Mouse (Mus musculus) embryonic facial prominence, embryonic 13.5 days (tissue): ENCODE measurements around the gene Elovl5. TPM values are rescaled to one million over a fixed set of nuclear protein-coding genes. Genes with fewer than 3 reads are reported as not detected.
A peak's percentile ranks its signal among the peaks of the same experiment; 100 is the strongest.

ENCODE experiments used
- ATAC-seq: fragments of 200-750 bp; cut with Nextera tagmentation; 2 replicates; pipeline ENCODE4 v1.8.0; 2017; ENCODE audit warnings: low read depth; ENCODE audit not compliant: insufficient number of reproducible peaks, insufficient read depth, low FRiP score, low TSS enrichment
- H3K27ac ChIP-seq: fragments of 300-500 bp; sonication (generic); 2 replicates; pipeline ENCODE4 v1.5.1; 2015; ENCODE audit warnings: moderate library complexity, mild to moderate bottlenecking, inconsistent platforms
- H3K27me3 ChIP-seq: fragments of 300-500 bp; sonication (generic); 2 replicates; pipeline ENCODE4 v1.6.1; 2015; ENCODE audit warnings: mild to moderate bottlenecking, inconsistent platforms
- H3K36me3 ChIP-seq: fragments of 300-500 bp; sonication (generic); 2 replicates; pipeline ENCODE4 v1.6.1; 2015; ENCODE audit warnings: mild to moderate bottlenecking, inconsistent platforms
- H3K4me1 ChIP-seq: fragments of 300-500 bp; sonication (generic); 2 replicates; pipeline ENCODE4 v1.6.1; 2015; ENCODE audit warnings: inconsistent platforms
- H3K4me2 ChIP-seq: fragments of 300-500 bp; sonication (generic); 2 replicates; pipeline ENCODE4 v1.6.1; 2015; ENCODE audit warnings: moderate library complexity, mild to moderate bottlenecking, inconsistent platforms
- H3K4me3 ChIP-seq: fragments of 300-500 bp; sonication (generic); 2 replicates; pipeline ENCODE4 v1.5.1; 2015; ENCODE audit warnings: mild to moderate bottlenecking, inconsistent platforms
- H3K9ac ChIP-seq: fragments of 300-500 bp; sonication (generic); 2 replicates; pipeline ENCODE4 v1.6.1; 2015; ENCODE audit warnings: mild to moderate bottlenecking, inconsistent platforms
- H3K9me3 ChIP-seq: fragments of 300-500 bp; sonication (generic); 2 replicates; pipeline ENCODE4 v1.6.1; 2016; ENCODE audit warnings: inconsistent platforms
- WGBS: fragments of 180-500 bp; shearing (Covaris S2); methylation state at CpG from one replicate; pipeline ENCODE4 v1.1.7; 2015; ENCODE audit warnings: mixed read lengths; 5-methylcytosine and 5-hydroxymethylcytosine counted together
- polyA plus RNA-seq: library from polyadenylated mRNA; unstranded; fragments of >200 nt; fragmentation: Nextera tagmentation; extraction: Ambion mirVana; gene quantifications from 2 replicates; pipeline ENCODE4 v1.2.1, GENCODE M21; 2015

The Elovl5 gene
- polyA plus RNA-seq, 1 experiment from 2014 or later: 65.4 TPM

GRCm38 (mm10) chr9:77930036-77930859 is 13.1 kb downstream of the Elovl5 start:
- 54% methylated on average over 10 of the region's 10 CpGs for WGBS
- H3K4me1 ChIP-seq: peaks cover 70% of the 10 kb centered on the region
- no peaks in the 10 kb centered on the region for H3K27me3 ChIP-seq
- peak overlapping the region; percentile 24; the same call in 1 of the 2 replicates for H3K27ac ChIP-seq
- no peak overlapping the region for H3K4me2 ChIP-seq
- H3K9me3 ChIP-seq: no peaks in the 10 kb centered on the region
- ATAC-seq: no peak
- no peak overlapping the region for H3K9ac ChIP-seq
- H3K36me3 ChIP-seq: no peaks in the 10 kb centered on the region
- H3K4me3 ChIP-seq: no peak overlapping the region

- Histone ChIP-seq H3K9ac (no peak overlapping the region), H3K4me3 (no peak overlapping the region), H3K4me1 (peaks cover 67% of the 10 kb centered on the region), H3K4me2 (no peak overlapping the region), H3K27ac (no peak overlapping the region), H3K27me3 (no peaks in the 10 kb centered on the region), H3K9me3 (no peaks in the 10 kb centered on the region), H3K36me3 (no peaks in the 10 kb centered on the region)
- WGBS: 47% methylated on average over 4 of the region's 4 CpGs
- no peak for ATAC-seq
Measured at GRCm38 (mm10) chr9:77930860-77931184, 13.7 kb downstream of the Elovl5 start.

- no peak for ATAC-seq
- Histone ChIP-seq H3K27me3 (no peaks in the 10 kb centered on the region), H3K4me2 (no peak overlapping the region), H3K27ac (no peak overlapping the region), H3K4me1 (peaks cover 59% of the 10 kb centered on the region), H3K9ac (0 out of 2 replicates have a peak overlapping the region, but pooled peaks have one; percentile 16), H3K36me3 (no peaks in the 10 kb centered on the region), H3K9me3 (no peaks in the 10 kb centered on the region), H3K4me3 (no peak overlapping the region)
- 85% methylated on average over 5 of the region's 5 CpGs for WGBS
Measured at GRCm38 (mm10) chr9:77931740-77932139, 14.6 kb downstream of the Elovl5 start.

- Histone ChIP-seq H3K36me3 (no peaks in the 10 kb centered on the region), H3K9ac (no peak overlapping the region), H3K4me1 (peaks cover 59% of the 10 kb centered on the region), H3K27me3 (no peaks in the 10 kb centered on the region), H3K4me2 (no peak overlapping the region), H3K4me3 (no peak overlapping the region), H3K27ac (no peak overlapping the region), H3K9me3 (no peaks in the 10 kb centered on the region)
- WGBS: 50% methylated on average over 10 of the region's 10 CpGs
- no peak for ATAC-seq
Measured at GRCm38 (mm10) chr9:77935818-77936611, 18.9 kb downstream of the Elovl5 start.

GRCm38 (mm10) chr9:77937875-77938274 is 20.7 kb downstream of the Elovl5 start:
- H3K4me2 ChIP-seq: no peak overlapping the region
- 0 out of 2 replicates have a peak overlapping the region, but pooled peaks have one; percentile 79 for H3K27ac ChIP-seq
- no peaks in the 10 kb centered on the region for H3K9me3 ChIP-seq
- WGBS: 73% methylated on average over 11 of the region's 11 CpGs
- H3K9ac ChIP-seq: no peak overlapping the region
- no peaks in the 10 kb centered on the region for H3K27me3 ChIP-seq
- H3K4me1 ChIP-seq: peaks cover 56% of the 10 kb centered on the region
- H3K4me3 ChIP-seq: no peak overlapping the region
- ATAC-seq: no peak
- H3K36me3 ChIP-seq: no peaks in the 10 kb centered on the region

- peak overlapping the region; percentile 79 for H3K27ac ChIP-seq
- WGBS: 47% methylated on average over 13 of the region's 13 CpGs
- no peak for ATAC-seq
- H3K4me3 ChIP-seq: no peak overlapping the region
- H3K4me2 ChIP-seq: peak overlapping the region; percentile 34
- H3K4me1 ChIP-seq: peaks cover 56% of the 10 kb centered on the region
- no peaks in the 10 kb centered on the region for H3K9me3 ChIP-seq
- no peak overlapping the region for H3K9ac ChIP-seq
- no peaks in the 10 kb centered on the region for H3K36me3 ChIP-seq
- no peaks in the 10 kb centered on the region for H3K27me3 ChIP-seq
Measured at GRCm38 (mm10) chr9:77938761-77939553, 21.8 kb downstream of the Elovl5 start.

GRCm38 (mm10) chr9:77939554-77939920 is 22.4 kb downstream of the Elovl5 start:
- WGBS: 49% methylated on average over 5 of the region's 5 CpGs
- no peak overlapping the region for H3K9ac ChIP-seq
- H3K4me3 ChIP-seq: no peak overlapping the region
- H3K4me2 ChIP-seq: peak overlapping the region; percentile 34; the same call in 1 of the 2 replicates
- no peaks in the 10 kb centered on the region for H3K36me3 ChIP-seq
- ATAC-seq: no peak
- peaks cover 56% of the 10 kb centered on the region for H3K4me1 ChIP-seq
- peak overlapping the region; percentile 79 for H3K27ac ChIP-seq
- H3K27me3 ChIP-seq: no peaks in the 10 kb centered on the region
- no peaks in the 10 kb centered on the region for H3K9me3 ChIP-seq

- Histone ChIP-seq H3K9me3 (no peaks in the 10 kb centered on the region), H3K27me3 (no peaks in the 10 kb centered on the region), H3K36me3 (no peaks in the 10 kb centered on the region), H3K9ac (no peak overlapping the region), H3K4me3 (no peak overlapping the region), H3K4me1 (peaks cover 56% of the 10 kb centered on the region), H3K27ac (peak overlapping the region; percentile 17; the same call in 1 of the 2 replicates), H3K4me2 (no peak overlapping the region)
- ATAC-seq: no peak
- 38% methylated on average over 6 of the region's 6 CpGs for WGBS
Measured at GRCm38 (mm10) chr9:77941058-77941457, 23.9 kb downstream of the Elovl5 start.

- 77% methylated on average over 9 of the region's 9 CpGs for WGBS
- Histone ChIP-seq H3K27ac (no peak overlapping the region), H3K4me3 (no peak overlapping the region), H3K27me3 (no peaks in the 10 kb centered on the region), H3K4me2 (no peak overlapping the region), H3K36me3 (no peaks in the 10 kb centered on the region), H3K9me3 (no peaks in the 10 kb centered on the region), H3K4me1 (peaks cover 60% of the 10 kb centered on the region), H3K9ac (no peak overlapping the region)
- no peak for ATAC-seq
Measured at GRCm38 (mm10) chr9:77941836-77942235, 24.7 kb downstream of the Elovl5 start.

GRCm38 (mm10) chr9:77942411-77942810 is 25.2 kb downstream of the Elovl5 start:
- Histone ChIP-seq H3K4me3 (no peak overlapping the region), H3K27ac (no peak overlapping the region), H3K9me3 (no peaks in the 10 kb centered on the region), H3K36me3 (0 out of 2 replicates have a peak, but pooled peaks cover 2% of the 10 kb centered on the region), H3K9ac (no peak overlapping the region), H3K27me3 (no peaks in the 10 kb centered on the region), H3K4me1 (peaks cover 55% of the 10 kb centered on the region), H3K4me2 (no peak overlapping the region)
- no peak for ATAC-seq
- 89% methylated on average over 10 of the region's 10 CpGs for WGBS

- 0 out of 2 replicates have a peak, but pooled peaks cover 6% of the 10 kb centered on the region for H3K36me3 ChIP-seq
- ATAC-seq: no peak
- no peak overlapping the region for H3K4me2 ChIP-seq
- H3K4me3 ChIP-seq: no peak overlapping the region
- WGBS: 78% methylated on average over 2 of the region's 2 CpGs
- H3K9me3 ChIP-seq: no peaks in the 10 kb centered on the region
- H3K27me3 ChIP-seq: no peaks in the 10 kb centered on the region
- no peak overlapping the region for H3K9ac ChIP-seq
- H3K27ac ChIP-seq: no peak overlapping the region
- peaks cover 49% of the 10 kb centered on the region for H3K4me1 ChIP-seq
Measured at GRCm38 (mm10) chr9:77943316-77943715, 26.2 kb downstream of the Elovl5 start.
